Mouse (Mus musculus) adrenal gland, adult 8-10 months (tissue): ENCODE data around the gene Tubb5. TPM values are rescaled to one million over a fixed set of nuclear protein-coding genes. Genes with fewer than 3 reads are reported as not detected.

Experiments used
- DNase-seq: peaks from one replicate; pipeline ENCODE4 v3.0.0; 2022
- total RNA-seq, 4 experiments: library from RNA; stranded (reverse); gene quantifications; 2 replicates each; pipeline ENCODE4 v1.2.4; 2022

The Tubb5 gene
- total RNA-seq, 4 experiments from 2014 or later, result 141 to 168 (median 159) TPM

GRCm38 (mm10) chr17:35825109-35825850, 12.8 kb downstream of the Tubb5 start:
- no peak for DNase-seq

GRCm38 (mm10) chr17:35824402-35824801, 13.7 kb downstream of the Tubb5 start:
- DNase-seq, result no peak

GRCm38 (mm10) chr17:35822964-35823937, 14.9 kb downstream of the Tubb5 start, which contains the start of gene Flot1:
Flot1 (plus strand) TSS chr17:35823230.
- peak; percentile 87 for DNase-seq

- DNase-seq, result no peak
Measured at GRCm38 (mm10) chr17:35822564-35822963, 15.5 kb downstream of the Tubb5 start.

- DNase-seq, result peak; percentile 87
Measured at GRCm38 (mm10) chr17:35821439-35822430, 16.4 kb downstream of the Tubb5 start, which contains the start of gene Ier3. Ier3 (plus strand) TSS chr17:35821684.

- no peak for DNase-seq
Measured at GRCm38 (mm10) chr17:35820111-35820510, 18.0 kb downstream of the Tubb5 start.

- DNase-seq, result no peak
Measured at GRCm38 (mm10) chr17:35817226-35817625, 20.9 kb downstream of the Tubb5 start.

DNA sequence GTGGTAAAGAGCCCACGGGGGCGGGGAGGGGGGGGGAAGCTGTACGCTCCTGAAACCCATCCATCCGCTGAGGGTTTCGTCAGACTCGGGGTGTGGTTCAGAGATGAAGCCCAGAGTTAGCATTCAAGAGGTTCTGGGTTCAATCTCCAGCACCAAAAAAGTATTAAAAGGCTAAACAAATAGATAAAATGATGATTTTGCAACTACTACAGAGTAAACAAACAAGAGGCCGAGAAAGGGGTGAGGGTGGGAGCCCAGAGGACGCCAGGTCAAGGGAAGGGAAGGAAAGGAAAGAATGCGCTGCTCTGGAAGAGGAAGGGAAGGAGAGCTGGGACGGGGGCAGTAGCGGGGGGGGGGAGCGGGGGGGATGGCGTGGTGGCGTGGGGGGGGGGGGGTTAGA, 21.4 kb downstream of the Tubb5 start:
- DNase-seq, result no peak

GRCm38 (mm10) chr17:35815836-35816235, 22.3 kb downstream of the Tubb5 start:
- no peak for DNase-seq

- DNase-seq, result no peak
Measured at GRCm38 (mm10) chr17:35814678-35815077, 23.4 kb downstream of the Tubb5 start.

- DNase-seq, result no peak
Measured at GRCm38 (mm10) chr17:35813653-35814052, 24.5 kb downstream of the Tubb5 start.

GRCm38 (mm10) chr17:35813245-35813647, 24.9 kb downstream of the Tubb5 start:
- peak; percentile 95 for DNase-seq

DNA sequence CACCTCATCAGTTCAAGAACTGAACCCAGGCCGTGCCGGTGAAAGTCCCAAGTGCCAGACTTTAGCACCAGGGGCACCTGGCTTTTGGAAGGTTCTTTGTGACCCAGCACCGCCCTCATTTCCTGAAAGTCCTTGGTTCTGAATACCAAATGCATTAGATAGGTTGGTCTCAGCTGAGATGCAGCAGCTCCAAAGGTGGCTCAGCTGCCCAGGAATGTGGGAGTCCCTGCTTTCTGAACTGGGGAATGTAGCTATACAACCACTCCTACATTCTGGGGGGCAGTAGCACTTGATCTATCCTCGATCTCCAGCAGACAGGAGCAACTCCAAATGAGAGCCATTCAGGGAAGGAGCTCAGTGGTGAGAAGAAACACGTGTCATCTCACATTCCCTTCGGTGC, 25.4 kb downstream of the Tubb5 start:
- DNase-seq, result no peak

- DNase-seq, result no peak
Measured at GRCm38 (mm10) chr17:35812307-35812706, 25.8 kb downstream of the Tubb5 start.

DNA sequence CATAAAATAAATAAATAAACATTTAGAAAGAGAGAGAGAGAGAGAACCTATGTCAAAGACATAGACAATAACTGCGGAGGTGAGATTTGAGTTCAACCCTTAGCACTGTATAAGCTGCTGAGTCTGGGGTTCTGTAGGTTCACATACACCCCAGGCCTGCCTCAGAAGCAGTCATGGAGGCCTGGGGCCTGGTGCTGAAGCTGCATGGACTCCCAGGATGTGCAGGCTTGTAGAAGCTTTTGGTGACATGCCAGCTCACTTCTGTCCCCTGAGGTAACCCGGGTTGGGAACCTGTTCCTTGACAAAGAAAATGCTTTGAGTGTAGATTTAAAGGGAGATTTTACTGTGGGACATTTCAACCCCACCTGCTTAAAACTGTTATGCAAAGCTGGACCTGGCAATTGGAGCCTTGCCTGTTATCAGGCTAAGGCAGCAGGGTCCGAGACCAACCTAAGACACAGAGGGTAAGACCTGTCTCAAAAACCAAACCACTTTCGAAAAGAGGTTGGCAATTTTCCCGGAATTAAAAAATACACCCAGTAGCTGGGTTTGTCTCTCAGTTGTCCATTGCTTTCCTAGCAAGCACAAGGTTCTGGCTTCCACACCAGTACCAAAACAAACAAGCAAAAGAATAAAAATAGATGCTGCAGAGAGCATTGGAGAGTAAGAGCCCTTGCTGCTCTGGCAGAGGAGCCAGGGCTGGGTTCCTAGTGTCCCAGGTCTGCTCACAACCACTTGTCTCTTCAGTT, 27.0 kb downstream of the Tubb5 start:
- DNase-seq, result no peak

DNA sequence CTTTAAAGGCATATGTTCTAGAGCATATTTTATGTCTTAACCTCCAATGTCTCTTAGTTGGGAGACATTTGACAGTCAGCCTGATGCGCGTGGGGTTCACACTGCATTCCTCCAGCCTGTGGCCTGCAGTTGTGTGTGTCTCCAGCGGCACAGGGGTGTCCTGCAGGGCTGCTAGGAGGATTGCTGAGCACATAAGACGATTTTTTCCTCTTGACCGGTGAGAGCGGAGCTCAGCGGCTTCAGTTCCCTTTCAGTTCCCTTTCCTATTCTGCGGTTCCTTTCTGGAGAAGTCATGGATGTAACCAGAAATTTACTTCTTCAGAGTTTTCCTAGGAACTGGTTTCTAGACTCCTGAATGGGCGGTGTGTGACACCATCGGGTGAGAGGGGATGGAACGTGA, 28.7 kb downstream of the Tubb5 start:
- no peak for DNase-seq

DNA sequence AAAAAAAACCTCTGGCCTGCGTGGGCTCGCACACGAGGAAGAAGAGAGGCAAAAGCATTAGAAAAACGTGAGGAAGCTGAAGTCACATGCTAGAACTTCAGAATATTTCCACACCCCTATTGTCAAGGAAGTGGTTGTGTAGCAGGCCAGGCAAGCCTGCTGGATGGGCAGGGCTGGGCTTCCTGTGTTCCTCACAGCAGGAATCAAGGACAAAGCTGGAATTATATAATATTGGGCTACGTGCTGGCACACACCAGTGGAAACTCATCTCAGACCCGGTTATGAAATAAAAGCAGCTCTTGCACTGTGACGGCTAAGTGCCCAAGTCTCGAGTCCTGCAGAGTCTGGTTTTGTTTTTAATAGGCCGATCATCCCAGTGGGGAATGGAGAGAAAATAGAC, 30.0 kb downstream of the Tubb5 start:
- peak; percentile 86 for DNase-seq

DNA sequence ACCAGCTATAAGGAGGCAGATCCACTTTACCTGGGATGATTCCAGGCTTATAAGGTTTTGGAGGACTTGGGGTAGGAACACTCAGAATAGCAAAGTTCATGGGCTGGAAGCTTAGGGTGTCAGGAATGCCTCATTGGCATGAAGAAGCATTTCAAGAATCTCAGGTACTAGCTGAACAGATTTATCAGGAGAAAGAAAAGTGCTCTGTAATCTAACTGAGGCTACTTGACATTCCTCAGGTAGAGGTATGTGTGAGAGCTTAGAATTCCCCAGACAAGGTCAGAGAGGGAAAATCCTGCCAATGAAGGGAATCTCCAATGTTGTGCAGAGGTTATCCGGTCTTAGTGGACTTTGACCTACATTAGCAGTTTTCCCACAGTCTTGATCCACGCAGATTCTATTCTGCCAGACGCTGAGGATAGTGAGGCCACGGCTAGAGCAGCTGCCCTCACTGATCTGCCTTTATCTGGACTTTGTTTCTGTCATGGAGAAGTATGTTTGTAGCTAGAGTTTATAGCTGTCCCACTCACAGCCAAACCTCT, 34.2 kb downstream of the Tubb5 start:
- no peak for DNase-seq

GRCm38 (mm10) chr17:35803020-35803419, 35.1 kb downstream of the Tubb5 start:
- DNase-seq, result no peak

- DNase-seq, result no peak
Measured at GRCm38 (mm10) chr17:35800905-35801304, 37.2 kb downstream of the Tubb5 start.

DNA sequence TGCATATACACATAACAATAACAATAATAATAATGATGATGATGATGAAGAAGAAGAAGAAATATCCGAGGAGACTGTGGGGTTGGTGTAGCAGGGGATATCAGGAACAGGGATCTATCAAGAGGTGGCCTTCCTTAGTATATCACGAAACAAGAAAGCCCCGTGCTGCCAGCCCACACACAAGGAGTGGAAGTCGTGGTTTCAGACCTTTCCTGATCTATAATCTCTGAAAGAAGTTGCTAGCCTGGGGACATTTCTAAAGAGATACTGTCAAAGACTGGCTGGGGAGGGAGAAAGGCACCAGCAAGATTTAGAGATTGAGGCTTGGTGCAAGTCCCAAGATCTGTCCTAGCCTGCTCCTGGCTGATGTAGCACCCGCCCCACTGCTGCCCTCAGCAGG, 41.3 kb downstream of the Tubb5 start:
- DNase-seq, result no peak
